Mouse (Mus musculus) heart, postnatal 0 days (tissue): ENCODE results near the gene Pou4f2. TPM values are rescaled to one million over a fixed set of nuclear protein-coding genes. Genes with fewer than 3 reads are reported as not detected.

ENCODE experiments used
- ATAC-seq: fragments of 200-750 bp; cut with Nextera tagmentation; 2 replicates; pipeline ENCODE4 v1.8.0; 2017; ENCODE audit warnings: low read depth, moderate number of reproducible peaks, moderate library complexity; ENCODE audit not compliant: insufficient read depth
- DNase-seq: peaks from one replicate; pipeline ENCODE4 v3.0.0-alpha.2; 2016; ENCODE audit warnings: low spot score
- H3K27ac ChIP-seq: fragments of 300-500 bp; sonication (generic); 2 replicates; pipeline ENCODE4 v1.5.1; 2014; ENCODE audit warnings: low read depth, mild to moderate bottlenecking
- H3K27me3 ChIP-seq: fragments of 300-500 bp; sonication (generic); 2 replicates; pipeline ENCODE4 v1.6.1; 2014; ENCODE audit warnings: low read length, mixed read lengths; ENCODE audit not compliant: control insufficient read depth, insufficient read depth
- H3K36me3 ChIP-seq: fragments of 300-500 bp; sonication (generic); replicated peaks from 2 replicates; pipeline ENCODE4 v1.6.1; 2014; ENCODE audit warnings: low read length, mixed read lengths; ENCODE audit not compliant: control insufficient read depth, insufficient read depth
- H3K4me1 ChIP-seq: fragments of 300-500 bp; sonication (generic); 2 replicates; pipeline ENCODE4 v1.6.1; 2014; ENCODE audit warnings: antibody characterized with exemption; ENCODE audit not compliant: control insufficient read depth, insufficient read depth
- H3K4me2 ChIP-seq: fragments of 300-500 bp; sonication (generic); 2 replicates; pipeline ENCODE4 v1.6.1; 2014; ENCODE audit warnings: low read depth, mild to moderate bottlenecking, low read length, moderate library complexity
- H3K4me3 ChIP-seq: fragments of 300-500 bp; sonication (generic); 2 replicates; pipeline ENCODE4 v1.5.1; 2014; ENCODE audit warnings: low read depth, low read length
- H3K9ac ChIP-seq: fragments of 300-500 bp; sonication (generic); replicated peaks from 2 replicates; pipeline ENCODE4 v1.6.1; 2014; ENCODE audit warnings: low read depth, low read length, mixed read lengths
- H3K9me3 ChIP-seq: fragments of 300-500 bp; sonication (generic); replicated peaks from 2 replicates; pipeline ENCODE4 v1.6.1; 2016; ENCODE audit warnings: low read length; ENCODE audit not compliant: control insufficient read depth
- CTCF ChIP-seq: IDR thresholded peaks from 2 replicates; pipeline ENCODE4 v1.5.1; 2016; ENCODE audit warnings: antibody characterized with exemption, control low read depth, low read depth
- EP300 ChIP-seq: IDR thresholded peaks from 2 replicates; pipeline ENCODE4 v1.6.1; 2016; ENCODE audit warnings: antibody characterized with exemption, low read depth
- WGBS: fragments of 180-500 bp; shearing (Covaris S2); extraction: QIAGEN DNeasy Blood & Tissue Kit; methylation state at CpG from one replicate; pipeline ENCODE4 v1.1.7; 2014; 5-methylcytosine and 5-hydroxymethylcytosine counted together
- polyA plus RNA-seq: library from polyadenylated mRNA; unstranded; fragments of >200 nt; fragmentation: Nextera tagmentation; extraction: Ambion mirVana; gene quantifications from 2 replicates; pipeline ENCODE4 v1.2.1, GENCODE M21; 2015
- total RNA-seq: library from RNA; depleted of rRNA; stranded (reverse); fragments of >200 nt; gene quantifications from 2 replicates; pipeline ENCODE4 v1.2.3, GENCODE M21; 2014; ENCODE audit warnings: low replicate concordance; rRNA removed

The Pou4f2 gene
- total and polyA plus RNA-seq, 2 experiments from 2014 or later = not detected

DNA sequence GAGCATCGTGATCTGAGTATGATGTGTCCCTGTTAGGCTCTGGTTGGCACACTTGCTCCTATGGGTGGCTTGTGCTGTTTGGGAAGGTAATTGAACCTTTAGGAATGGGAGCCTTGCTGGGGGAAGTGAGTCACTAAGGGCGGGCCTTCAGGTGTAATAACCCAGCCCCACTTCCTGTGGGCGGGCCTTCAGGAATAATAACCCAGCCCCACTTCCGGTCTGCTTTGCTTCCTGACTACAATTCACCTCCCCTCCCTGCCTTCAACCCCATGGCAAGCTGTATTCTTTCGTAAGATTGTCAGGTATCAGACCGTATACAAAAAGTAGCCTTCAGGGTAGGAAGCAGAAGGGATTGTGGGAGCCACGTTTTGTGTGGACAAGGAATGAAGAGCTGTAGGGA, 45.7 kb downstream of the Pou4f2 start:
- no peak for DNase-seq
- H3K4me1 ChIP-seq = no peaks in the 10 kb centered on the region
- H3K27me3 ChIP-seq = no peaks in the 10 kb centered on the region
- H3K4me3 ChIP-seq = no peak overlapping the region
- H3K27ac ChIP-seq = no peak overlapping the region
- no peaks in the 10 kb centered on the region for H3K9me3 ChIP-seq
- no peaks in the 10 kb centered on the region for H3K36me3 ChIP-seq
- H3K4me2 ChIP-seq = no peak overlapping the region
- ATAC-seq = no peak
- TF ChIP-seq CTCF = no peak
- no peak for TF ChIP-seq EP300
- no peak overlapping the region for H3K9ac ChIP-seq
- WGBS = 78% methylated on average over 7 of the region's 7 CpGs

Other genes with a start within 250 kb of the Pou4f2 start
- gene Ttc29, start 223.3 kb downstream of the Pou4f2 start, total RNA-seq = not detected in 2 replicates
- 0.05 and 0.15 TPM in 2 replicates for gene Ttc29, start 223.3 kb downstream of the Pou4f2 start, polyA plus RNA-seq
- gene Rbmxl1, start 72.3 kb upstream of the Pou4f2 start, total RNA-seq = 22.4 and 41.6 TPM in 2 replicates
- 56.4 and 57.7 TPM in 2 replicates for gene Rbmxl1, start 72.3 kb upstream of the Pou4f2 start, polyA plus RNA-seq
- gene Slc10a7, start 72.7 kb upstream of the Pou4f2 start, total RNA-seq = 9.6 and 11.8 TPM in 2 replicates
- 5.3 and 6.3 TPM in 2 replicates for gene Slc10a7, start 72.7 kb upstream of the Pou4f2 start, polyA plus RNA-seq